Mouse (Mus musculus) small intestine, adult 2 months (tissue): ENCODE measurements around the gene Mbtps1.

Experiments
- CTCF ChIP-seq: fragments of 200-500 bp; IDR thresholded peaks from 2 replicates; pipeline ENCODE4 v1.5.1; 2012; ENCODE audit warnings: low read depth, mild to moderate bottlenecking, control low read depth, inconsistent platforms, low read length, moderate library complexity, mixed read lengths; ENCODE audit not compliant: insufficient replicate concordance, insufficient read length; ENCODE audit errors: extremely low read depth
- POLR2A ChIP-seq: fragments of 200-500 bp; IDR thresholded peaks from 2 replicates; pipeline ENCODE4 v1.6.1; 2012; ENCODE audit warnings: low read depth, mild to moderate bottlenecking, control low read depth, inconsistent platforms, low read length, moderate library complexity

DNA sequence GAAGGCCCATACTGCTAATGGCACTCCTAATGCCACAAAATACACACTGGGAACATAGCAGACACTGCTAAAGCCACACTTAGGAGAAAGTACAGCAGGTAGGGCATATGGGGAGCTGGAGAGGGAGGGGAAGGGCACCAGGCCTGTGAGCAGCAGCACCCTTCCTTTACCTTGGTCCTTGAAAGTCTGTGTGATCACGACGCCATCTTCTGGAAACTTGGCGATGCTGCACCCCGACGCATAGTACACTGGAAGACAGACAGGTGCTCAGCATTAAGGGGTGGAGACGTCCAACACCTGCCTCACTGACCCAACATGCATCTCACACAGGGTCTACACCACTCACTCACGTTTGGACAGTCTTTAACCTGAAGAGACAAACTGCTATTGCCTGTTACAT, 38.4 kb downstream of the Mbtps1 start:
- TF ChIP-seq POLR2A (no peak), CTCF (peak; percentile 25; the same call in 1 of the 2 replicates)
